In genomic region chr10:105401754-105402480, GRCm38 (mm10) we compare ENCODE assay signal across 12 mouse cellular contexts.
DNase-seq lines count a peak whose midpoint lies in the region; ATAC-seq lines count a peak whose summit lies in the region.
"Had no signal": no experiment of that assay in that cellular context is flagged by ENCODE, and none has a peak within 500 bp of the region (broad histone marks: within the 10 kb centered on the region; RNA-seq: fewer than 3 reads in every experiment).

No protein-coding gene starts in this region.

- no peak overlapping the region for H3K4me3 ChIP-seq in hindbrain, embryonic 15.5 days
- no peak overlapping the region for H3K4me3 ChIP-seq in kidney, embryonic 15.5 days (replicated peaks)
- H3K4me3 ChIP-seq: limb, embryonic 12.5 days; megakaryocyte, embryonic 14.5 days had no signal

- peak overlapping the region; percentile 32; the same call in 1 of the 2 replicates for H3K27ac ChIP-seq in hindbrain, embryonic 15.5 days (replicated peaks)
- no peak overlapping the region for H3K27ac ChIP-seq in kidney, embryonic 15.5 days
- H3K27ac ChIP-seq: limb, embryonic 12.5 days had no signal

- no peaks in the 10 kb centered on the region for H3K36me3 ChIP-seq in hindbrain, embryonic 15.5 days
- H3K36me3 ChIP-seq in kidney, embryonic 15.5 days: no peaks in the 10 kb centered on the region
- H3K36me3 ChIP-seq: limb, embryonic 12.5 days had no signal

- H3K9ac ChIP-seq in hindbrain, embryonic 15.5 days: 0 out of 2 replicates have a peak overlapping the region, but pooled peaks have one; percentile 0
- no peak overlapping the region for H3K9ac ChIP-seq in kidney, embryonic 15.5 days
- H3K9ac ChIP-seq: limb, embryonic 12.5 days; liver, postnatal 0 days had no signal

- peak; percentile 21 for DNase-seq in retina, postnatal 1 day
- DNase-seq in retina, embryonic 14.5 days (ENCODE audit: low spot score): no peak
- DNase-seq in cerebellum, postnatal 25 days: peak; percentile 74 to 80
- no peak for DNase-seq in adrenal gland, postnatal 36 days
- no peak for DNase-seq in lung, postnatal 14 days
- DNase-seq: embryo, embryonic 11 days; liver, postnatal 0 days had no signal

- 51% methylated on average over 11 of the region's 11 CpGs for WGBS in hindbrain, embryonic 15.5 days
- WGBS in kidney, embryonic 15.5 days: 88% methylated on average over 11 of the region's 11 CpGs

- peak; percentile 61 for ATAC-seq in hindbrain, embryonic 15.5 days (ENCODE audit: low FRiP score, low read depth)
- no peak for ATAC-seq in kidney, embryonic 15.5 days (replicated peaks; ENCODE audit: low FRiP score)
- ATAC-seq: inflammation-experienced regulatory T-cells, adult 6 months; liver, postnatal 0 days had no signal

- H3K9me3 ChIP-seq in hindbrain, embryonic 15.5 days: no peaks in the 10 kb centered on the region
- no peaks in the 10 kb centered on the region for H3K9me3 ChIP-seq in kidney, embryonic 15.5 days (replicated peaks)
- H3K9me3 ChIP-seq: limb, embryonic 12.5 days had no signal

- H3K4me1 ChIP-seq in hindbrain, embryonic 15.5 days (replicated peaks): peaks cover 23% of the 10 kb centered on the region
- H3K4me1 ChIP-seq in kidney, embryonic 15.5 days: no peaks in the 10 kb centered on the region
- H3K4me1 ChIP-seq: limb, embryonic 12.5 days had no signal

- no peaks in the 10 kb centered on the region for H3K27me3 ChIP-seq in hindbrain, embryonic 15.5 days
- H3K27me3 ChIP-seq in kidney, embryonic 15.5 days: no peaks in the 10 kb centered on the region
- H3K27me3 ChIP-seq: limb, embryonic 12.5 days; megakaryocyte, embryonic 14.5 days had no signal

- peak overlapping the region; percentile 39 for H3K4me2 ChIP-seq in hindbrain, embryonic 15.5 days
- H3K4me2 ChIP-seq in kidney, embryonic 15.5 days: no peak overlapping the region
- H3K4me2 ChIP-seq: limb, embryonic 12.5 days had no signal

Comparison
In these comparisons a context has a peak if more than half of its experiments do, and no peak if none do; other contexts are left out.
1. DNase-seq: peak in retina, postnatal 1 day (single experiment) and cerebellum, postnatal 25 days (2 of 2); none in retina, embryonic 14.5 days (single experiment), adrenal gland, postnatal 36 days (0 of 2) and lung, postnatal 14 days (single experiment).